Mouse (Mus musculus) layer of hippocampus, adult 2 months (tissue): ENCODE measurements around the gene Tmem63c. TPM values are rescaled to one million over a fixed set of nuclear protein-coding genes. Genes with fewer than 3 reads are reported as not detected.

ENCODE experiments used
- DNase-seq, 2 experiments: peaks; one replicate each; pipeline ENCODE4 v3.0.0; 2022; ENCODE audit warnings: low spot score in 2 of 2
- H3K27ac ChIP-seq: fragments of 200-600 bp; 2 replicates; pipeline ENCODE4 v1.8.1; 2022
- H3K4me3 ChIP-seq: fragments of 200-600 bp; 2 replicates; pipeline ENCODE4 v1.8.1; 2022; ENCODE audit warnings: mild to moderate bottlenecking
- CTCF ChIP-seq: fragments of 200-600 bp; conservative IDR thresholded peaks from 2 replicates; pipeline ENCODE4 v1.8.1; 2022; ENCODE audit warnings: antibody characterized with exemption, mild to moderate bottlenecking, moderate library complexity
- total RNA-seq, 2 experiments: library from RNA; stranded (reverse); gene quantifications; 2 replicates each; pipeline ENCODE4 v1.2.3; 2021

The Tmem63c gene
- total RNA-seq, 2 experiments from 2014 or later, result 38.1 to 39.3 TPM

GRCm38 (mm10) chr12:87017041-87017440, 4.1 kb upstream of the Tmem63c start:
- TF ChIP-seq CTCF, result peak; percentile 72
- no peak overlapping the region for H3K27ac ChIP-seq
- no peak overlapping the region for H3K4me3 ChIP-seq
- DNase-seq, result no peak

GRCm38 (mm10) chr12:87018756-87019155, 2.4 kb upstream of the Tmem63c start:
- no peak for DNase-seq
- no peak for TF ChIP-seq CTCF
- Histone ChIP-seq H3K4me3 (no peak overlapping the region), H3K27ac (no peak overlapping the region)

GRCm38 (mm10) chr12:87022006-87022405, 866 bp downstream of the Tmem63c start:
- no peak for DNase-seq
- no peak overlapping the region for H3K4me3 ChIP-seq
- H3K27ac ChIP-seq, result no peak overlapping the region
- TF ChIP-seq CTCF, result no peak

GRCm38 (mm10) chr12:87023456-87023855, 2.3 kb downstream of the Tmem63c start:
- no peak for TF ChIP-seq CTCF
- Histone ChIP-seq H3K27ac (no peak overlapping the region), H3K4me3 (no peak overlapping the region)
- no peak for DNase-seq

- peak; percentile 47 for TF ChIP-seq CTCF
- Histone ChIP-seq H3K4me3 (peak overlapping the region; percentile 73), H3K27ac (peak overlapping the region; percentile 96)
- DNase-seq, result peak; percentile 52 to 56
These were observed 5.2 kb downstream of the Tmem63c start for GRCm38 (mm10) chr12:87026109-87026870.

GRCm38 (mm10) chr12:87026871-87027240, 5.7 kb downstream of the Tmem63c start:
- DNase-seq, result no peak
- peak overlapping the region; percentile 73 for H3K4me3 ChIP-seq
- peak overlapping the region; percentile 96 for H3K27ac ChIP-seq
- TF ChIP-seq CTCF, result no peak

GRCm38 (mm10) chr12:87027391-87027790, 6.3 kb downstream of the Tmem63c start:
- DNase-seq, result no peak
- H3K4me3 ChIP-seq, result peak overlapping the region; percentile 73
- no peak for TF ChIP-seq CTCF
- peak overlapping the region; percentile 96; the same call in 1 of the 2 replicates for H3K27ac ChIP-seq

GRCm38 (mm10) chr12:87028068-87028467, 6.9 kb downstream of the Tmem63c start:
- H3K27ac ChIP-seq, result 0 out of 2 replicates have a peak overlapping the region, but pooled peaks have one; percentile 96
- DNase-seq, result no peak
- peak overlapping the region; percentile 73 for H3K4me3 ChIP-seq
- no peak for TF ChIP-seq CTCF

GRCm38 (mm10) chr12:87029251-87029976, 8.3 kb downstream of the Tmem63c start:
- DNase-seq, result no peak
- no peak for TF ChIP-seq CTCF
- no peak overlapping the region for H3K27ac ChIP-seq
- H3K4me3 ChIP-seq, result no peak overlapping the region

- H3K4me3 ChIP-seq, result no peak overlapping the region
- TF ChIP-seq CTCF, result no peak
- H3K27ac ChIP-seq, result no peak overlapping the region
- DNase-seq, result no peak
These were observed 10.1 kb downstream of the Tmem63c start for GRCm38 (mm10) chr12:87031163-87031763.

GRCm38 (mm10) chr12:87036631-87037030, 15.5 kb downstream of the Tmem63c start:
- TF ChIP-seq CTCF, result no peak
- Histone ChIP-seq H3K27ac (no peak overlapping the region), H3K4me3 (no peak overlapping the region)
- no peak for DNase-seq

- no peak overlapping the region for H3K27ac ChIP-seq
- no peak overlapping the region for H3K4me3 ChIP-seq
- TF ChIP-seq CTCF, result no peak
- DNase-seq, result no peak
These were observed 19.0 kb downstream of the Tmem63c start for GRCm38 (mm10) chr12:87040166-87040565.

GRCm38 (mm10) chr12:87040857-87041256, 19.7 kb downstream of the Tmem63c start:
- DNase-seq, result peak; percentile 37 to 63
- Histone ChIP-seq H3K4me3 (no peak overlapping the region), H3K27ac (peak overlapping the region; percentile 70)
- no peak for TF ChIP-seq CTCF

GRCm38 (mm10) chr12:87042456-87042855, 21.3 kb downstream of the Tmem63c start:
- Histone ChIP-seq H3K27ac (peak overlapping the region; percentile 88; the same call in 1 of the 2 replicates), H3K4me3 (no peak overlapping the region)
- TF ChIP-seq CTCF, result no peak
- DNase-seq, result no peak
